Mouse (Mus musculus) adrenal gland, adult 2 months (tissue): ENCODE measurements around the gene Otulinl. TPM values are rescaled to one million over a fixed set of nuclear protein-coding genes. Genes with fewer than 3 reads are reported as not detected.
"Not testable (repeated sequence)": the region's sequence is repeated elsewhere in the genome, so short reads cannot be mapped to it uniquely, and the experiment has no call there.

Experiments
- DNase-seq: peaks from one replicate; pipeline ENCODE4 v3.0.0; 2021
- long read RNA-seq: library from polyadenylated mRNA; stranded (forward); transcript quantifications from one replicate; pipeline ENCODE4 v2.0.0, GENCODE M21; 2021
- polyA plus RNA-seq: library from polyadenylated mRNA; depleted of rRNA; stranded (reverse); fragments of >200 nt; gene quantifications from 2 replicates; pipeline ENCODE4 v1.2.3, GENCODE M21; 2012; rRNA removed
- total RNA-seq, 2 experiments: library from RNA; stranded (reverse); gene quantifications; 2 replicates each; pipeline ENCODE4 v1.2.3; 2021

Otulinl gene
- total RNA-seq (1 to 10 TPM; 4.4 to 5.0 TPM), polyA plus RNA-seq (1.2 and 1.5 TPM in 2 replicates)
- long read RNA-seq, partial matches to known transcripts = 0 of 2 reads
- long read RNA-seq, other reads (novel, unspliced or antisense) = 0 of 2 reads

- peak; percentile 97 for DNase-seq
Measured at GRCm38 (mm10) chr15:27681419-27682187, at the start of gene Otulinl. TSS of gene Otulinl (minus strand) at chr15:27681579.

- no peak for DNase-seq
Measured at GRCm38 (mm10) chr15:27726228-27726627, 44.8 kb upstream of the Otulinl start.

- DNase-seq = no peak
Measured at GRCm38 (mm10) chr15:27724796-27725680, 43.7 kb upstream of the Otulinl start.

- no peak for DNase-seq
Measured at GRCm38 (mm10) chr15:27724298-27724697, 42.9 kb upstream of the Otulinl start.

GRCm38 (mm10) chr15:27723746-27724145 is 42.4 kb upstream of the Otulinl start:
- DNase-seq = no peak

GRCm38 (mm10) chr15:27720297-27720696 is 38.9 kb upstream of the Otulinl start:
- not testable (repeated sequence) for DNase-seq

- DNase-seq = no peak
Measured at GRCm38 (mm10) chr15:27718668-27719067, 37.3 kb upstream of the Otulinl start.

GRCm38 (mm10) chr15:27715331-27715730 is 34.0 kb upstream of the Otulinl start:
- peak; percentile 26 for DNase-seq

- DNase-seq = no peak
Measured at GRCm38 (mm10) chr15:27710698-27711097, 29.3 kb upstream of the Otulinl start.

GRCm38 (mm10) chr15:27708968-27709612 is 27.7 kb upstream of the Otulinl start:
- no peak for DNase-seq

GRCm38 (mm10) chr15:27708499-27708898 is 27.1 kb upstream of the Otulinl start:
- DNase-seq = no peak

GRCm38 (mm10) chr15:27702972-27703313 is 21.6 kb upstream of the Otulinl start:
- DNase-seq = no peak

- DNase-seq = peak; percentile 23
Measured at GRCm38 (mm10) chr15:27702031-27702971, 20.9 kb upstream of the Otulinl start.

- no peak for DNase-seq
Measured at GRCm38 (mm10) chr15:27697632-27698031, 16.3 kb upstream of the Otulinl start.

- no peak for DNase-seq
Measured at GRCm38 (mm10) chr15:27693235-27693634, 11.9 kb upstream of the Otulinl start.

- DNase-seq = no peak
Measured at GRCm38 (mm10) chr15:27692161-27692560, 10.8 kb upstream of the Otulinl start.

- no peak for DNase-seq
Measured at GRCm38 (mm10) chr15:27691213-27691612, 9.8 kb upstream of the Otulinl start.

GRCm38 (mm10) chr15:27688041-27688651 is 6.8 kb upstream of the Otulinl start:
- no peak for DNase-seq

GRCm38 (mm10) chr15:27684813-27685212 is 3.4 kb upstream of the Otulinl start:
- DNase-seq = no peak

- DNase-seq = no peak
Measured at GRCm38 (mm10) chr15:27683206-27683605, 1.8 kb upstream of the Otulinl start.

GRCm38 (mm10) chr15:27682619-27683018 is 1.2 kb upstream of the Otulinl start:
- DNase-seq = no peak
